Mouse (Mus musculus) limb, embryonic 15.5 days (tissue): Measurements from ENCODE around the gene Tyrobp. TPM values are rescaled to one million over a fixed set of nuclear protein-coding genes. Genes with fewer than 3 reads are reported as not detected.

Source experiments
- polyA plus RNA-seq: library from polyadenylated mRNA; unstranded; fragments of >200 nt; fragmentation: Nextera tagmentation; extraction: Ambion mirVana; gene quantifications from 2 replicates; pipeline ENCODE4 v1.2.1, GENCODE M21; 2015

Tyrobp gene
- polyA plus RNA-seq, 1 experiment from 2014 or later, result 87.7 TPM

Other genes starting within 250 kb of the Tyrobp start
- 17.4 and 18.7 TPM in 2 replicates for gene Zfp146, start 244.0 kb upstream of the Tyrobp start, polyA plus RNA-seq
- 3.4 and 10.1 TPM in 2 replicates for gene Cox7a1, start 229.6 kb upstream of the Tyrobp start, polyA plus RNA-seq
- 102 and 117 TPM in 2 replicates for gene Capns1, start 214.9 kb upstream of the Tyrobp start, polyA plus RNA-seq
- gene Polr2i, start 181.8 kb upstream of the Tyrobp start, polyA plus RNA-seq, result 140 and 149 TPM in 2 replicates
- 175 and 188 TPM in 2 replicates for gene Tbcb, start 181.5 kb upstream of the Tyrobp start, polyA plus RNA-seq
- gene Ovol3, start 178.0 kb upstream of the Tyrobp start, polyA plus RNA-seq, result 0.22 and 0.42 TPM in 2 replicates
- gene Thap8, start 133.7 kb upstream of the Tyrobp start, polyA plus RNA-seq, result 0.26 and 0.78 TPM in 2 replicates
- gene Wdr62, start 133.3 kb upstream of the Tyrobp start, polyA plus RNA-seq, result 6.0 and 6.2 TPM in 2 replicates
- 33.2 and 35.2 TPM in 2 replicates for gene Clip3, start 122.0 kb upstream of the Tyrobp start, polyA plus RNA-seq
- gene Alkbh6, start 105.0 kb upstream of the Tyrobp start, polyA plus RNA-seq, result 80.8 and 82.0 TPM in 2 replicates
- gene Syne4, start 99.0 kb upstream of the Tyrobp start, polyA plus RNA-seq, result 37.1 and 42.8 TPM in 2 replicates
- 3.4 TPM in 1 of 2 replicates, not detected in the other for gene E130208F15Rik, start 92.0 kb upstream of the Tyrobp start, polyA plus RNA-seq
- gene Sdhaf1, start 89.9 kb upstream of the Tyrobp start, polyA plus RNA-seq, result 13.7 and 18.8 TPM in 2 replicates
- gene Lrfn3, start 51.0 kb upstream of the Tyrobp start, polyA plus RNA-seq, result 4.1 and 5.1 TPM in 2 replicates
- 2.7 and 3.3 TPM in 2 replicates for gene Hcst, start 6.1 kb downstream of the Tyrobp start, polyA plus RNA-seq
- gene Nfkbid, start 8.0 kb downstream of the Tyrobp start, polyA plus RNA-seq, result 1.4 and 2.1 TPM in 2 replicates
- 28.6 and 32.7 TPM in 2 replicates for gene Aplp1, start 31.8 kb downstream of the Tyrobp start, polyA plus RNA-seq
- 0.04 and 0.38 TPM in 2 replicates for gene Kirrel2, start 43.9 kb downstream of the Tyrobp start, polyA plus RNA-seq
- 0.07 TPM in 1 of 2 replicates, not detected in the other for gene Nphs1, start 44.6 kb downstream of the Tyrobp start, polyA plus RNA-seq
- 0.18 TPM in 1 of 2 replicates, not detected in the other for gene Prodh2, start 79.9 kb downstream of the Tyrobp start, polyA plus RNA-seq
- gene Arhgap33, start 121.3 kb downstream of the Tyrobp start, polyA plus RNA-seq, result 7.8 and 8.0 TPM in 2 replicates
- gene Hspb6, start 138.4 kb downstream of the Tyrobp start, polyA plus RNA-seq, result 17.6 and 29.4 TPM in 2 replicates
- gene Proser3, start 138.5 kb downstream of the Tyrobp start, polyA plus RNA-seq, result 11.3 and 12.1 TPM in 2 replicates
- 37.9 and 49.4 TPM in 2 replicates for gene Lin37, start 146.1 kb downstream of the Tyrobp start, polyA plus RNA-seq
- 83.0 and 85.3 TPM in 2 replicates for gene U2af1l4, start 149.5 kb downstream of the Tyrobp start, polyA plus RNA-seq
- 12.2 and 12.4 TPM in 2 replicates for gene Gm49396, start 149.6 kb downstream of the Tyrobp start, polyA plus RNA-seq
- 126 and 146 TPM in 2 replicates for gene Psenen, start 149.9 kb downstream of the Tyrobp start, polyA plus RNA-seq
- gene Igflr1, start 151.7 kb downstream of the Tyrobp start, polyA plus RNA-seq, result 3.0 and 3.5 TPM in 2 replicates
- gene Kmt2b, start 175.0 kb downstream of the Tyrobp start, polyA plus RNA-seq, result 7.3 and 8.1 TPM in 2 replicates
- gene Zbtb32, start 185.1 kb downstream of the Tyrobp start, polyA plus RNA-seq, result 3.0 and 4.2 TPM in 2 replicates
- gene Upk1a, start 199.1 kb downstream of the Tyrobp start, polyA plus RNA-seq, result 0.45 and 0.58 TPM in 2 replicates
- 739 and 763 TPM in 2 replicates for gene Cox6b1, start 212.4 kb downstream of the Tyrobp start, polyA plus RNA-seq
- gene Etv2, start 222.1 kb downstream of the Tyrobp start, polyA plus RNA-seq, result not detected in 2 replicates
- gene Rbm42, start 236.6 kb downstream of the Tyrobp start, polyA plus RNA-seq, result 104 and 114 TPM in 2 replicates